Mouse (Mus musculus): ENCODE measurements around the gene Wdfy4. TPM values are rescaled to one million over a fixed set of nuclear protein-coding genes. Genes with fewer than 3 reads are reported as not detected.

The Wdfy4 gene
- polyA plus RNA-seq, 1 experiment from 2014 or later = 0.63 TPM

DNA sequence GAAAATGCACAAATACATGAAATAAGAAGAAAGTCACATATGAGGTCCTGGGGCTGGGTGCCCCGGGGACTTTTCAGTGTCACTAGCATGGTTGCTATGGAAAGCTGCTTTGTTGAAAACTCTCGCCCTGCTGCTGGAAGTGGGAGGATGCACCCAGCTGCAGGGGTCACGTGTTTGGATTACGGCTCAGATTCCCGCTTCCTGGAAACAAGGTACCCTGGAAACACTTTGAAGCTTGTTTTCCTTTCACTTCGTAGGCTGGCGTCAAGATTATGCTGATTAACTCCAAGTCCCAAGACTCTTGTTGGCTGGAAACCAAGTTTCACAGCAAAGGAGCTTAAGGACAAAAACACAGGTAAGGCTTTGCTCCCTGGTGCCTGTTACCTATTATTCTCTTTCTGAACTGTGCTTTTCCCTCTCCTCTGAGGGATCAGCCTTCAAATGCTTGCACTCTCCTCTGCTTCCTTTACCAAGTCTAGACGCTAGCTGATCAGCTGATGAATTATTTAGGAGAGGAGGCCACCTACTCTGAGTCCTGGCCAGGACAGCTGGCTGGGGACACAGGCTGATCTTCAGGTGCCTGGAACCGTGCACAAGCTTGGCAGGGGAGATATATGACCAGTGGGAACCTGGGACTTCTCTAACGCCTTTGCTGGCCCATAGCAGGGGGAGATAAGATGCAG is 190.2 kb downstream of the Wdfy4 start:
- Histone ChIP-seq H3K4me3 (ENCODE audit: low read length) (peak overlapping the region; percentile 2; the same call in 1 of the 2 replicates), H3K4me1 (replicated peaks; ENCODE audit: control insufficient read depth, insufficient read depth, low read length) (peaks cover 3% of the 10 kb centered on the region)

DNA sequence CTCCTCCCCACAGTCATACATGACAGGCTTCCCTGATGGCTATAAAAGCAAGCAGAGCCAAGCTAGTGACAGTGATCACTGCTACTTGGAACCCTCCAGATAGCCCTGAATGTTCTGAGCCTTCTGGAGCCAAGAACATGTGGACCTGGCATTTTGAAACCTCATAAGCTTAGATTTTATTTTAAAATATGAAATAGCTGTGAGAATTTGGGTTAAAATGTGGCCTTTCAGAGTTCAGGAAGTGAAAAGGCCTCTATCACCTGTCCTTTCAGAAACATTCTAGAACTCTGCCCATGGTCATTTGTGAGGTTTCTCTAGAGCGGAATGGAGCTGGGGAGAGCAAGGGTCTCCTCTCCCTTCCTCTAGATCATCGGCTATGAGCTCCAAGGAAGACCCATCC is 194.2 kb downstream of the Wdfy4 start, which contains the start of gene Lrrc18:
Gene Lrrc18, plus strand, starts transcription at position 301 of the 400 bp plus-strand sequence.
- Histone ChIP-seq H3K27ac (ENCODE audit: low read length) (no peak within 1 kb of the TSS), H3K4me1 (replicated peaks; ENCODE audit: control insufficient read depth, insufficient read depth, low read length) (peaks cover 3% of the 10 kb centered on the region), H3K4me2 (ENCODE audit: low read depth, low read length) (no peak within 1 kb of the TSS), H3K36me3 (ENCODE audit: control insufficient read depth, insufficient read depth, low read length) (no peaks in the 10 kb centered on the region), H3K27me3 (ENCODE audit: control insufficient read depth, insufficient read depth, low read depth, low read length) (no peaks in the 10 kb centered on the region), H3K9me3 (ENCODE audit: control insufficient read depth, low read length) (no peaks in the 10 kb centered on the region), H3K9ac (ENCODE audit: low read length) (no peak within 1 kb of the TSS), H3K4me3 (ENCODE audit: low read length) (no peak within 1 kb of the TSS)
- ATAC-seq (ENCODE audit: low read depth) = no peak
- WGBS = 89% methylated on average over 2 of the region's 2 CpGs

More for the DNA sequence above, 190.2 kb downstream of the Wdfy4 start:
- Histone ChIP-seq H3K9me3 (ENCODE audit: control insufficient read depth, low read length) (no peaks in the 10 kb centered on the region), H3K27ac (ENCODE audit: low read length) (no peak overlapping the region), H3K9ac (ENCODE audit: low read length) (0 out of 2 replicates have a peak overlapping the region, but pooled peaks have one; percentile 29), H3K27me3 (ENCODE audit: control insufficient read depth, insufficient read depth, low read depth, low read length) (no peaks in the 10 kb centered on the region), H3K36me3 (ENCODE audit: control insufficient read depth, insufficient read depth, low read length) (no peaks in the 10 kb centered on the region), H3K4me2 (ENCODE audit: low read depth, low read length) (peak overlapping the region; percentile 24)
- WGBS = 4% methylated on average over 10 of the region's 10 CpGs
- peak; percentile 34; the same call in 1 of the 2 replicates for ATAC-seq (ENCODE audit: low read depth)

DNA sequence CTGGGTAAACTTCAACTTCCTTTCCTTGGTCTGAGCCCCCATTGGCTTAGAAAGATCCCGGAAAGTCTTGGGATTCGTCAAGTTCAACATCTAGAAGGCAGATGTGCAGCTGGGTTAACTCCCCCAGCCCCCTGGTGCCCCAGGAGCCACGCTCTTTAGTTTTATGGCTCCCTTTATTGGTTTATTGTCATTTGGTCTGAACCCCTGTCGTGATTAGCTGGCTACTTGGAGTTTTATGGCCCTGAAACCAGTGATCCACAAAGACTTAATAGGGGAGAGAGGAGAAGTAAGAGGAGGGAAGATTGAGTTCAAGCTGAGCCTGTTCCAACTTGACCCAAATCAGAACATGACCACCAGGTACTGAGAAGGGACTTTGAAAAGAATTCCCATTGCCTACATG is 198.6 kb downstream of the Wdfy4 start:
- no peak for ATAC-seq (ENCODE audit: low read depth)
- no peaks in the 10 kb centered on the region for H3K27me3 ChIP-seq (ENCODE audit: control insufficient read depth, insufficient read depth, low read depth, low read length)
- H3K9me3 ChIP-seq (ENCODE audit: control insufficient read depth, low read length) = no peaks in the 10 kb centered on the region
- WGBS = 71% methylated on average over 4 of the region's 4 CpGs
- H3K4me2 ChIP-seq (ENCODE audit: low read depth, low read length) = no peak overlapping the region
- no peak overlapping the region for H3K4me3 ChIP-seq (ENCODE audit: low read length)
- no peaks in the 10 kb centered on the region for H3K36me3 ChIP-seq (ENCODE audit: control insufficient read depth, insufficient read depth, low read length)
- H3K9ac ChIP-seq (ENCODE audit: low read length) = no peak overlapping the region
- H3K4me1 ChIP-seq (replicated peaks; ENCODE audit: control insufficient read depth, insufficient read depth, low read length) = no peaks in the 10 kb centered on the region
- H3K27ac ChIP-seq (ENCODE audit: low read length) = no peak overlapping the region

DNA sequence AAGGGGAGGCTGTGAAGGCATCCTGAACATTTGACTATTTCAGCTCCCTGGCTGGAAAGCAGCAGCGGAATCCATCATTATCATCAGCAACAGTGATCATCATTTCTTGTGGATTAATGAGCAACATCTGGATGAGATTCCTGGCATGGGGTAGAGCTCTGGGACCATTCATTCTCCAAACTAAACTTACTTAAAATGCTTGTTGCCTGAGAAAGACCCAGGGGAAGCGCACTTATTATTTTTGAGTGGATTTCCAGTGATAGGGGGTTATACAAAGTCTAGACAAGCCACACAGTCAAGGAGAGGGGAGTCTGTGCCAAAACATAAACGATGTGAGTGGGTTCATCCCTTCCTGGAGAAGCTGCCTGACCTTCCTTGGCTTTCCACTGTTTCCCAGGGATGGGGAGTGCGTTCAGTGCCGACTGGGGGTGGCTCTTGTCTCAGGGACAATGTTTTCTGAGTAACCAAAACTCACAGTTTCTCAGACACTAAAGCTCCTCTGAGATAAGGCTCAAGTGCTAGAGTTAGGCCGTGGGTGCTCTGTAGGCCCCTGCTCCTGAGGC is 201.1 kb downstream of the Wdfy4 start:
- H3K4me3 ChIP-seq (ENCODE audit: low read length) = no peak overlapping the region
- H3K9me3 ChIP-seq (ENCODE audit: control insufficient read depth, low read length) = no peaks in the 10 kb centered on the region
- 36% methylated on average over 6 of the region's 6 CpGs for WGBS
- no peaks in the 10 kb centered on the region for H3K36me3 ChIP-seq (ENCODE audit: control insufficient read depth, insufficient read depth, low read length)
- H3K27ac ChIP-seq (ENCODE audit: low read length) = no peak overlapping the region
- H3K27me3 ChIP-seq (ENCODE audit: control insufficient read depth, insufficient read depth, low read depth, low read length) = no peaks in the 10 kb centered on the region
- H3K4me1 ChIP-seq (replicated peaks; ENCODE audit: control insufficient read depth, insufficient read depth, low read length) = no peaks in the 10 kb centered on the region
- no peak overlapping the region for H3K9ac ChIP-seq (ENCODE audit: low read length)
- H3K4me2 ChIP-seq (ENCODE audit: low read depth, low read length) = no peak overlapping the region
- ATAC-seq (ENCODE audit: low read depth) = no peak

DNA sequence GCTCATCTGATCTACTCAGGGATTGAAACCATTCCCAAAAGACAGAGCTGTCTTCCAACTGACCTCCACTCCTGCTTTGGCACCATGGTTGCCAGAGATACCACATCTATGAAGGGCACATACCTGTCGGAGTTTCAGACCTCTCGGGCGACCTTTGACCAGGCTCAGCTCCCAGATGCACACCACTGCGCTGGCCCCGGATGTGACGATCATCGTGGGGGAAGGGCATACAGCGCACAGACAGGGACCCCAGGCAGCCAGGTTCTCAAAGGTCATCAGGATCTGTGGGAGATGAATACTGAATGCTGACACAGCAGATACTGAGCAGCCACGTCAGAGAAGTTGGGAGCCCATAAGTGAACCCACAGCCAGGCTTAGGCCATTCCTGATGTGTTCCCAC is 214.6 kb downstream of the Wdfy4 start:
- H3K9me3 ChIP-seq (ENCODE audit: control insufficient read depth, low read length) = no peaks in the 10 kb centered on the region
- H3K27me3 ChIP-seq (ENCODE audit: control insufficient read depth, insufficient read depth, low read depth, low read length) = no peaks in the 10 kb centered on the region
- no peak for ATAC-seq (ENCODE audit: low read depth)
- WGBS = 73% methylated on average over 9 of the region's 9 CpGs
- H3K36me3 ChIP-seq (ENCODE audit: control insufficient read depth, insufficient read depth, low read length) = no peaks in the 10 kb centered on the region
- H3K4me2 ChIP-seq (ENCODE audit: low read depth, low read length) = no peak overlapping the region
- no peak overlapping the region for H3K27ac ChIP-seq (ENCODE audit: low read length)
- no peak overlapping the region for H3K9ac ChIP-seq (ENCODE audit: low read length)
- H3K4me1 ChIP-seq (replicated peaks; ENCODE audit: control insufficient read depth, insufficient read depth, low read length) = no peaks in the 10 kb centered on the region
- H3K4me3 ChIP-seq (ENCODE audit: low read length) = no peak overlapping the region

DNA sequence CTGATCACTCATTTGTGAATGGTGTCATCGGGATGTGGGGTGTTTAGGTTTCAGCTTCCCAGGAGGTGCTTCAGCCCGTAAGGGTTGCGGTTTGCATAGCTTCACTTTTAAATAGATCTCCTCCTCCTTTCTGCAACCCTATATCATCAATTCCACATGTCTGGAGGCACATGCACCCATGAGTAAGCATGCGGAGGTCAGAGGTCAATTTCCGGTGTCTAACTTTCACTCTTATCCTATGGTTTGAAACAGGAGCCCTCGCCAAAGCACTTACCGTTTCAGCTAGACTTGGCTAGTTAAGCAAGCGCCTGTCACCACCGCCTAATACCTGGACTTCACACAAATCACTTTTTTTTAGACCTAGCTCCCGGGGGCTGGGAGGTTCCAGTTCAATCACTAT is 220.6 kb downstream of the Wdfy4 start:
- Histone ChIP-seq H3K27me3 (ENCODE audit: control insufficient read depth, insufficient read depth, low read depth, low read length) (no peaks in the 10 kb centered on the region), H3K4me2 (ENCODE audit: low read depth, low read length) (no peak overlapping the region), H3K36me3 (ENCODE audit: control insufficient read depth, insufficient read depth, low read length) (no peaks in the 10 kb centered on the region), H3K4me3 (ENCODE audit: low read length) (no peak overlapping the region), H3K9ac (ENCODE audit: low read length) (no peak overlapping the region), H3K4me1 (replicated peaks; ENCODE audit: control insufficient read depth, insufficient read depth, low read length) (peaks cover 12% of the 10 kb centered on the region), H3K27ac (ENCODE audit: low read length) (no peak overlapping the region), H3K9me3 (ENCODE audit: control insufficient read depth, low read length) (no peaks in the 10 kb centered on the region)
- 68% methylated on average over 10 of the region's 10 CpGs for WGBS
- no peak for ATAC-seq (ENCODE audit: low read depth)

DNA sequence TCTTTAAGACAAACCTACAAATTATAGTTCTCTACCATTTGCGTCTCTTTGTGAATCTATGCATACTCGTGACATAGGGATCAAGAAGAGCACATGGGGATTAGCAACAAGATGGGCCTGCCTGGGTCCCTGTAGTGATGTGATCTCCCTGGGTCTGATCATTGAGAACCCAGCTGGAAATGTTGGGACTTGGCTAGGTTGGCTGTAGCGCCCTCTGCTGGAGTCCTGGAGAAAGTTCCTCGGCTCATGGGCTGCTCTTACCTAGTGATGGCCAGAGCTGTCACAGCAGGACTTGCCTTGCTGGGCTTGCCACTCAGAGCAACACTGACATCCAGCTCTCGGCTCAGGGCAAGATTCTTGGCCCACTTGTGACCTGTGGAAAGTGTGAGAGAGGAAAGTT is 224.8 kb downstream of the Wdfy4 start:
- Histone ChIP-seq H3K27me3 (ENCODE audit: control insufficient read depth, insufficient read depth, low read depth, low read length) (no peaks in the 10 kb centered on the region; the same call in 1 of the 2 replicates), H3K9ac (ENCODE audit: low read length) (no peak overlapping the region), H3K4me3 (ENCODE audit: low read length) (no peak overlapping the region), H3K4me1 (replicated peaks; ENCODE audit: control insufficient read depth, insufficient read depth, low read length) (peaks cover 24% of the 10 kb centered on the region), H3K27ac (ENCODE audit: low read length) (no peak overlapping the region), H3K4me2 (ENCODE audit: low read depth, low read length) (no peak overlapping the region), H3K36me3 (ENCODE audit: control insufficient read depth, insufficient read depth, low read length) (no peaks in the 10 kb centered on the region), H3K9me3 (ENCODE audit: control insufficient read depth, low read length) (no peaks in the 10 kb centered on the region)
- no peak for ATAC-seq (ENCODE audit: low read depth)
- 37% methylated on average over 5 of the region's 5 CpGs for WGBS

DNA sequence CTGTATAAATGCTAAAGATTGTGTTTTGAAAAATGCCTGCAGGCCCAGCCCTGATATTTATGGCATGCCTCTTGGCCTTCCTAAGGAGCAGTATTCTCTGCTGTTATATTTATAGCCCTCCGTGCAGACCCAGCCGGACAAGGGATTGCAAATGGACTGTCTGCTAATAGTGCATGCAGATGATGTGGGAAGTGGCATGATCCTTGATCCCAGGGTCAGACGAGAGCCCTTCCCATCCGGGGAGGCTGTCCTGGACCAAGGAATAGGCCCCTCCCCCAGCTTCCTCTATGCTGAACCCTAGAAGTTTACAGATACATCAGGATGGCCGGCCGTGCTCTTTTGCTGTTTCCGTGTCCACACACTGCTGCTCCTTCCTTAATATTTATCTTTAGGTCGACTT is 226.6 kb downstream of the Wdfy4 start:
- Histone ChIP-seq H3K4me2 (ENCODE audit: low read depth, low read length) (no peak overlapping the region), H3K4me1 (replicated peaks; ENCODE audit: control insufficient read depth, insufficient read depth, low read length) (peaks cover 24% of the 10 kb centered on the region), H3K4me3 (ENCODE audit: low read length) (no peak overlapping the region), H3K36me3 (ENCODE audit: control insufficient read depth, insufficient read depth, low read length) (no peaks in the 10 kb centered on the region), H3K27ac (ENCODE audit: low read length) (no peak overlapping the region), H3K27me3 (ENCODE audit: control insufficient read depth, insufficient read depth, low read depth, low read length) (no peaks in the 10 kb centered on the region; the same call in 1 of the 2 replicates), H3K9me3 (ENCODE audit: control insufficient read depth, low read length) (no peaks in the 10 kb centered on the region), H3K9ac (ENCODE audit: low read length) (no peak overlapping the region)
- ATAC-seq (ENCODE audit: low read depth) = no peak
- 41% methylated on average over 8 of the region's 8 CpGs for WGBS

DNA sequence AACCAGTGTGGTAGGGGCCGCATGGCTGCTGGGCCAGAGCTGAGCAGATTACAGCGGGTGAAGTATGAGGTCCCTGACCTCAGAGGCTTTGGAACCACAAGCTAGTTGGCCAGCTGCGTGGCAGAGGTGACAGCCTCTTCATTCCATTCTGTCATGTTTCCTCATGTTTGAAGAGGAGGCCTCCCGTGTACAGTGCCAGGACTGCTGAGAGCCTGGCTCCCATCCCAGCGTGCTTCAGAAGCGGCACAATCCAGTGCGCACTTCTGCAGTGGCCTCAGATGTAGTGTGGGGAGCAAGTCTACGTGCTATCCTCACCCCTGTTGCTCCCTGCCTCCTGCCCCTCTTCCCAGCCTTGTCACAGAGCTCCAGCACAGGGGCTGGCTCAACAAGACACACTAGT is 228.8 kb downstream of the Wdfy4 start:
- Histone ChIP-seq H3K27me3 (ENCODE audit: control insufficient read depth, insufficient read depth, low read depth, low read length) (no peaks in the 10 kb centered on the region; the same call in 1 of the 2 replicates), H3K27ac (ENCODE audit: low read length) (peak overlapping the region; percentile 69)
- WGBS = 25% methylated on average over 8 of the region's 8 CpGs

More for the DNA sequence above, 228.8 kb downstream of the Wdfy4 start:
- no peak overlapping the region for H3K9ac ChIP-seq (ENCODE audit: low read length)
- peak overlapping the region; percentile 20; the same call in 1 of the 2 replicates for H3K4me2 ChIP-seq (ENCODE audit: low read depth, low read length)
- H3K9me3 ChIP-seq (ENCODE audit: control insufficient read depth, low read length) = no peaks in the 10 kb centered on the region
- ATAC-seq (ENCODE audit: low read depth) = peak; percentile 94
- H3K36me3 ChIP-seq (ENCODE audit: control insufficient read depth, insufficient read depth, low read length) = no peaks in the 10 kb centered on the region
- peaks cover 18% of the 10 kb centered on the region for H3K4me1 ChIP-seq (replicated peaks; ENCODE audit: control insufficient read depth, insufficient read depth, low read length)
- no peak overlapping the region for H3K4me3 ChIP-seq (ENCODE audit: low read length)

Data from lung, embryonic 16.5 days (tissue).